Mouse (Mus musculus) adrenal gland, postnatal 14 days (tissue): Measurements from ENCODE around the gene Trmt61a. TPM values are rescaled to one million over a fixed set of nuclear protein-coding genes. Genes with fewer than 3 reads are reported as not detected.

Experiments used
- total RNA-seq: library from RNA; stranded (reverse); gene quantifications from 2 replicates; pipeline ENCODE4 v1.2.3, GENCODE M21; 2021

The Trmt61a gene
- total RNA-seq, 1 experiment from 2014 or later: 14.2 TPM

Other genes starting within 250 kb of the Trmt61a start
- 14.0 and 14.4 TPM in 2 replicates for gene Tnfaip2, start 235.6 kb upstream of the Trmt61a start, total RNA-seq
- gene Gm266, start 192.3 kb upstream of the Trmt61a start, total RNA-seq: 0.60 TPM in 1 of 2 replicates, not detected in the other
- 334 and 370 TPM in 2 replicates for gene Eif5, start 140.1 kb upstream of the Trmt61a start, total RNA-seq
- 98.3 and 98.5 TPM in 2 replicates for gene Mark3, start 103.6 kb upstream of the Trmt61a start, total RNA-seq
- 62.6 and 83.5 TPM in 2 replicates for gene Ckb, start 5.8 kb upstream of the Trmt61a start, total RNA-seq
- gene Bag5, start 35.2 kb downstream of the Trmt61a start, total RNA-seq: 32.5 and 34.6 TPM in 2 replicates
- gene Apopt1, start 35.2 kb downstream of the Trmt61a start, total RNA-seq: 72.5 and 73.3 TPM in 2 replicates
- gene Klc1, start 80.7 kb downstream of the Trmt61a start, total RNA-seq: 99.9 and 115 TPM in 2 replicates
- 18.6 and 20.8 TPM in 2 replicates for gene Xrcc3, start 135.8 kb downstream of the Trmt61a start, total RNA-seq
- 91.0 and 96.9 TPM in 2 replicates for gene Zfyve21, start 136.1 kb downstream of the Trmt61a start, total RNA-seq
- 17.5 and 22.0 TPM in 2 replicates for gene Ppp1r13b, start 230.0 kb downstream of the Trmt61a start, total RNA-seq